8 mouse cellular contexts compared by ENCODE assay signal in genomic region chr19:6921647-6922567, GRCm38 (mm10). TPM values are rescaled to one million over a fixed set of nuclear protein-coding genes. Genes with fewer than 3 reads are reported as not detected.
DNase-seq lines count a peak whose midpoint lies in the region; ATAC-seq and TF ChIP-seq lines count a peak whose summit lies in the region.

TSS of gene Esrra (minus strand) at chr19:6921813.

- peak within 1 kb of the TSS; percentile 94 for H3K4me2 ChIP-seq in lung, postnatal 0 days (replicated peaks; ENCODE audit: low read depth, low read length)

- peak; percentile 98 for DNase-seq in MN1 (ENCODE audit: low spot score)
- DNase-seq in cerebellum, adult 9-10 months = peak; percentile 100
- peak; percentile 100 for DNase-seq in hindbrain, embryonic 10.5 days (ENCODE audit: low spot score)
- peak; percentile 100 for DNase-seq in layer of hippocampus, adult 9-11 months
- DNase-seq in lung, postnatal 0 days (ENCODE audit: low spot score) = peak; percentile 100
- peak; percentile 97 for DNase-seq in ovary, postnatal 14 days (ENCODE audit: low spot score)
- DNase-seq in thymus, postnatal 14 days = peak; percentile 100

- WGBS in hindbrain, embryonic 10.5 days = 1% methylated on average over 66 of the region's 66 CpGs
- 1% methylated on average over 48 of the region's 66 CpGs for WGBS in lung, postnatal 0 days

- H3K4me1 ChIP-seq in hindbrain, embryonic 10.5 days (replicated peaks) = peaks cover 50% of the 10 kb centered on the region
- peaks cover 21% of the 10 kb centered on the region for H3K4me1 ChIP-seq in lung, postnatal 0 days (ENCODE audit: insufficient read depth, low read depth, low read length)

- no peak for TF ChIP-seq EP300 in lung, postnatal 0 days (IDR thresholded peaks at IDR 0.05)

- peaks cover 49% of the 10 kb centered on the region for H3K27me3 ChIP-seq in hindbrain, embryonic 10.5 days (ENCODE audit: insufficient read depth, poor library complexity, severe bottlenecking)
- H3K27me3 ChIP-seq in lung, postnatal 0 days (replicated peaks; ENCODE audit: insufficient read depth, low read length) = peaks cover 18% of the 10 kb centered on the region

- H3K4me3 ChIP-seq in hindbrain, embryonic 10.5 days = peak within 1 kb of the TSS; percentile 81
- peak within 1 kb of the TSS; percentile 74 for H3K4me3 ChIP-seq in lung, postnatal 0 days (ENCODE audit: low read depth, low read length)

- H3K9ac ChIP-seq in lung, postnatal 0 days (replicated peaks; ENCODE audit: low read depth) = peak within 1 kb of the TSS; percentile 60

- ATAC-seq in frontal cortex, adult (ENCODE audit: low TSS enrichment) = peak; percentile 87
- ATAC-seq in lung, postnatal 0 days = peak; percentile 95

- no peaks in the 10 kb centered on the region for H3K36me3 ChIP-seq in hindbrain, embryonic 10.5 days
- no peaks in the 10 kb centered on the region for H3K36me3 ChIP-seq in lung, postnatal 0 days (ENCODE audit: insufficient read depth, low read length)

- 0 out of 2 replicates have a peak, but pooled peaks cover 2% of the 10 kb centered on the region for H3K9me3 ChIP-seq in hindbrain, embryonic 10.5 days
- H3K9me3 ChIP-seq in lung, postnatal 0 days (ENCODE audit: low read length) = no peaks in the 10 kb centered on the region

- peak within 1 kb of the TSS; percentile 97 for H3K27ac ChIP-seq in hindbrain, embryonic 10.5 days
- peak within 1 kb of the TSS; percentile 86 for H3K27ac ChIP-seq in lung, postnatal 0 days (ENCODE audit: low read length)

- TF ChIP-seq CTCF in lung, postnatal 0 days (IDR thresholded peaks at IDR 0.05) = peak; percentile 14; the same call in 1 of the 2 replicates

RNA-seq across cellular contexts. Expression of gene Esrra, which starts in this region (rescaled TPM):
- polyA plus RNA-seq in hindbrain, embryonic 10.5 days (2016; fragmentation: Nextera tagmentation; extraction: Ambion mirVana) = 8.4 and 12.0 TPM in 2 replicates
- polyA plus RNA-seq in lung, postnatal 0 days (2015; fragmentation: Nextera tagmentation; extraction: Ambion mirVana) = 9.8 and 12.8 TPM in 2 replicates

Comparison
In these comparisons a context has a peak if more than half of its experiments do, and no peak if none do; other contexts are left out.
1. Peak in every context shown above with its lines: DNase-seq, ATAC-seq, H3K4me3 ChIP-seq and H3K27ac ChIP-seq.